Mouse (Mus musculus): ENCODE measurements around the gene Lbx2. TPM values are rescaled to one million over a fixed set of nuclear protein-coding genes. Genes with fewer than 3 reads are reported as not detected.

Gene Lbx2
- polyA plus RNA-seq, 1 experiment: 0.07 TPM

DNA sequence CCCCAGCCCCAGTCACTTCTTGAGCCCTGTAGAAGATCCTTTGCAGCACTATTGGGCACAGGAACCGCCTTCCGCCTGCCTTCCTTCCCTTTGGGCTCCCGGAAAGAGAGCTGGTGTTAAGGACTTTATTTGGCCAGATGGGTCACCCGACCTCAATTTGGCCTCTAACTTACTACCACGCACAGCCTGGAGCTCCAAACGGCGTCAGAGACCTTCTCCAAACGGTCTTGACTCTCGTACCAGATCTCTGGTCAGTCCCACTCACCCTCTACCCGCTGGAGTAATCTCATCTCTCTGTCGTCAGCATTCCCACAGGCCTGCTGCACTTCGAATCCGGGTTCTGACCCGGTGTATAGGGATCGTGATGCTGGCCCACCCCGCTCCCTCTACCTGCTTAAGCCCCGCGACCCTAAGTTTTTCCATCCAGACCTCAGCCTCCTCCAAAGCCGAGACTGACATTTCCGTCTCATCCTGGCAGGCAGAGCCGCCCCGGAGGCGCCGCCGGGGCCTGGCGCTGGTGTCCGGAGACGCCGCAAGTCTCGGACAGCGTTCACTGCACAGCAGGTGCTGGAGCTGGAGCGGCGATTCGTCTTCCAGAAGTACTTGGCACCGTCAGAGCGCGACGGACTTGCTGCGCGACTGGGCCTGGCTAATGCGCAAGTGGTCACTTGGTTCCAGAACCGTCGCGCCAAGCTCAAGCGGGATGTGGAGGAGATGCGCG is 1.2 kb downstream of the Lbx2 start:
- H3K4me2 ChIP-seq (ENCODE audit: low read depth): no peak overlapping the region
- H3K79me2 ChIP-seq (ENCODE audit: control insufficient read depth, insufficient read depth): no peaks in the 10 kb centered on the region
- TF ChIP-seq SRF (IDR thresholded peaks at IDR 0.05; ENCODE audit: control insufficient read depth, insufficient read length, low read depth) (no peak), REST (IDR thresholded peaks at IDR 0.05; ENCODE audit: insufficient read depth, insufficient read length) (no peak), MYOD1 (IDR thresholded peaks at IDR 0.05; ENCODE audit: control insufficient read depth in 1 of 3, insufficient read length in 2 of 3, low read depth in 2 of 3) (no peak), MYOG (IDR thresholded peaks at IDR 0.05; ENCODE audit: control insufficient read depth in 1 of 3, insufficient read depth in 1 of 3, insufficient read length in 2 of 3, low read depth in 2 of 3) (no peak)
- no peak overlapping the region for H3ac ChIP-seq (ENCODE audit: control insufficient read depth, insufficient read length)
- H3K4me3 ChIP-seq: no peak overlapping the region
- H3K36me3 ChIP-seq (ENCODE audit: control insufficient read depth, insufficient read depth): no peaks in the 10 kb centered on the region
- peaks cover 42% of the 10 kb centered on the region for H3K27me3 ChIP-seq (ENCODE audit: control insufficient read depth, insufficient read depth, insufficient read length)

DNA sequence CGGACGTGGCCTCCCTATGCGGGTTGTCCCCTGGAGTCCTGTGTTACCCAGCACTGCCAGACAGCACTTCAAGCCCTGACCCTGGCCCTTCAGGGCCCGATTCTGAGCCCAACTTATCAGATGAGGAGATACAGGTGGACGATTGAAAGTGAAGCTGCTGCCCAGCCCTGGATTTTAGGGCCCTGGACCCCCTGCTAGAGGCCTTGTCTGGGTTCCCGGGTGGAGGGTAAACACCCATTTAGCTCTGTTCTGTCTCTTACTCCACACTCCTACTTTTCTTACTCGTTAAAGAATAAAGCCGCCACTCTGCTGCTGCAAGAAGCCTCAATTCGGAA is 1.7 kb downstream of the Lbx2 start:
- TF ChIP-seq MYOG (IDR thresholded peaks at IDR 0.05; ENCODE audit: control insufficient read depth in 1 of 3, insufficient read depth in 1 of 3, insufficient read length in 2 of 3, low read depth in 2 of 3) (no peak), SRF (IDR thresholded peaks at IDR 0.05; ENCODE audit: control insufficient read depth, insufficient read length, low read depth) (no peak), USF1 (IDR thresholded peaks at IDR 0.05; ENCODE audit: low read depth) (no peak), TCF3 (IDR thresholded peaks at IDR 0.05; ENCODE audit: insufficient read length, low read depth) (no peak), POLR2AphosphoS2 (IDR thresholded peaks at IDR 0.05; ENCODE audit: insufficient read length, low read depth) (no peak), TCF12 (IDR thresholded peaks at IDR 0.05; ENCODE audit: insufficient read depth, poor library complexity, severe bottlenecking) (no peak), REST (IDR thresholded peaks at IDR 0.05; ENCODE audit: insufficient read depth, insufficient read length) (no peak), MAX (IDR thresholded peaks at IDR 0.05; ENCODE audit: low read depth) (no peak), CEBPB (IDR thresholded peaks at IDR 0.05; ENCODE audit: insufficient read depth, poor library complexity, severe bottlenecking) (no peak), POLR2A (IDR thresholded peaks at IDR 0.05; ENCODE audit: insufficient read length, low read depth) (no peak)
- Histone ChIP-seq H3K36me3 (ENCODE audit: control insufficient read depth, insufficient read depth) (no peaks in the 10 kb centered on the region), H3ac (ENCODE audit: control insufficient read depth, insufficient read length) (no peak overlapping the region), H3K4me3 (no peak overlapping the region), H3K27me3 (ENCODE audit: control insufficient read depth, insufficient read depth, insufficient read length) (peaks cover 47% of the 10 kb centered on the region), H3K79me2 (ENCODE audit: control insufficient read depth, insufficient read depth) (no peaks in the 10 kb centered on the region), H3K4me2 (ENCODE audit: low read depth) (no peak overlapping the region)

DNA sequence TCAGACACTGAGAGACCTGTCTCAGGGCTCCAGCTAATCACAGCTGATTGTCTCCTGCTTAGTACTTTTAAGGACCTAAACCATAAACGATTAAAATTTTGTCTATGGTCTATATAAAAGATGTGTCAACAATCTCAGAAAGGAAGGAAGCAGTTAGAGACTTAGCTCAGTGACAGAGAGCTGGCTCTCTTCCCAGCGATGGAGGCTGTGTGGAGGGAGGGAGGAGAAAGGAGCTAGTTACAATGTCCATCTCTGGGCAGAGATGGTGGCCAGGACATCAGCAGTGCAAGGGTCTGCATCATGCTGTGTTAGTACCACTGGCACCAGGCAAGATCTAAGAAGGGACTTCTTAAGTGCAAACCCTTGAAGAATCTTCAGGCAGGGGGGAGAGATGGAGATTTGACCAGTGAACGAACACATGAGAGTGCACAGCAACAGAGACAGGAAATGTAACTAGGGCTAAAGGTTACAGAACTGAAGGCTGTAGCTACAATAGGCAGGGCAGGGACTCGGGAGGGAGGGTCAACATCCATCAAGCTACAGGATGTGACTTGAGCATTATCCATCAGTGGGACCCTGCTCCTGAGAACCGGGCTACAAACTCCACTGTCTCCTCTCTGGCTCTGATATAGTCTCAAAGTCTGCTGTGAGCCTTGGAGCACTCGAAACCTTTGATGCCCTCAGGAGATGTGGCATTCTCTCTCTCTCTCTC is 6.4 kb downstream of the Lbx2 start:
- Histone ChIP-seq H3K4me2 (ENCODE audit: low read depth) (no peak overlapping the region), H3K27me3 (ENCODE audit: control insufficient read depth, insufficient read depth, insufficient read length) (peaks cover 33% of the 10 kb centered on the region), H3ac (ENCODE audit: control insufficient read depth, insufficient read length) (no peak overlapping the region), H3K4me3 (no peak overlapping the region), H3K36me3 (ENCODE audit: control insufficient read depth, insufficient read depth) (no peaks in the 10 kb centered on the region), H3K79me2 (ENCODE audit: control insufficient read depth, insufficient read depth) (no peaks in the 10 kb centered on the region)
- TF ChIP-seq USF1 (IDR thresholded peaks at IDR 0.05; ENCODE audit: low read depth) (no peak), SRF (IDR thresholded peaks at IDR 0.05; ENCODE audit: control insufficient read depth, insufficient read length, low read depth) (no peak), TCF12 (IDR thresholded peaks at IDR 0.05; ENCODE audit: insufficient read depth, poor library complexity, severe bottlenecking) (no peak), POLR2AphosphoS2 (IDR thresholded peaks at IDR 0.05; ENCODE audit: insufficient read length, low read depth) (no peak), CEBPB (IDR thresholded peaks at IDR 0.05; ENCODE audit: insufficient read depth, poor library complexity, severe bottlenecking) (no peak), MYOG (IDR thresholded peaks at IDR 0.05; ENCODE audit: control insufficient read depth in 1 of 3, insufficient read depth in 1 of 3, insufficient read length in 2 of 3, low read depth in 2 of 3) (no peak)

DNA sequence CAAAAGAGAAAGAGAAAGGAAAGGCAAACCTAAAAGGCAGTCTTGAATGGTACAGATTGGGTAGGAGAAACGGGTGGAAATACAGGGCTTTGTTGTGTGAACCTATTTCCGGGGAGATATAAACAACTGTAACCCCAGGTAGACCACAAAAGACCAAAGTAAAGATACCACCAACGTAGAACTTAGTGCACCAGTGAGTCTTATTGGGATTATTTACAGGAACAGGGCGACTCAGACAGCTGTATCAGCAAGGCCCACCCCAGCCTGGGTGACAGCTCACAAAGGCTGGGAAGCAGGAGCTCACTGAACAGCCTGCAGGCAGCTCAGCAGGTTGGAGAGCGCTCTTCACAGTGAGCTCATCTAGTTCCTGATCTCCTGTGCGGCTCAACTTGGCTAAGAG is 9.8 kb downstream of the Lbx2 start:
- TF ChIP-seq REST (IDR thresholded peaks at IDR 0.05; ENCODE audit: insufficient read depth, insufficient read length) (no peak), MAX (IDR thresholded peaks at IDR 0.05; ENCODE audit: low read depth) (no peak), CEBPB (IDR thresholded peaks at IDR 0.05; ENCODE audit: insufficient read depth, poor library complexity, severe bottlenecking) (no peak), POLR2A (IDR thresholded peaks at IDR 0.05; ENCODE audit: insufficient read length, low read depth) (no peak), USF1 (IDR thresholded peaks at IDR 0.05; ENCODE audit: low read depth) (no peak), SRF (IDR thresholded peaks at IDR 0.05; ENCODE audit: control insufficient read depth, insufficient read length, low read depth) (no peak), E2F4 (IDR thresholded peaks at IDR 0.05; ENCODE audit: insufficient read depth) (no peak), MYOD1 (IDR thresholded peaks at IDR 0.05; ENCODE audit: control insufficient read depth in 1 of 3, insufficient read length in 2 of 3, low read depth in 2 of 3) (no peak), TCF3 (IDR thresholded peaks at IDR 0.05; ENCODE audit: insufficient read length, low read depth) (no peak)
- Histone ChIP-seq H3K27me3 (ENCODE audit: control insufficient read depth, insufficient read depth, insufficient read length) (peaks cover 8% of the 10 kb centered on the region), H3ac (ENCODE audit: control insufficient read depth, insufficient read length) (no peak overlapping the region), H3K4me2 (ENCODE audit: low read depth) (no peak overlapping the region), H3K4me3 (no peak overlapping the region), H3K36me3 (ENCODE audit: control insufficient read depth, insufficient read depth) (no peaks in the 10 kb centered on the region), H3K79me2 (ENCODE audit: control insufficient read depth, insufficient read depth) (no peaks in the 10 kb centered on the region)

DNA sequence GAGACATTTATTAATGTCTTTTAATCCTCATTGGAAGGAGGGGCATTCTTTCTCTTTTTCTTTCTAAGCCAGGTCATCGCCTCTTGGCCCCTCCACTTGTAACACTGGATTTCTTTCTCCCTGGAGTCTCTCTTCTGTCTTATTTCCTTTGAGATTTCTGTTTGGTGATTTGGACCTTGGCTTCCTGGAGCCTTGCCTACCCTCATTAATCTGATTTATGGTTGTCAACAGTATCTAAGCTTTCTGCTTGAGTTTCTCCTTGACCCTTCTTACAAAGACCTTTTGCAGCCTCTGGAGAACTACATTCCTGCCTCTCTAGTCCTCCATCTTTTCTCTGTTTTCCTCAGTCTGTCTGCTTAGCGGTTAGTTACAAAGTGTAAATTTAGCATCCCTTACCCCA is 12.2 kb downstream of the Lbx2 start:
- no peak overlapping the region for H3K4me2 ChIP-seq (ENCODE audit: low read depth)
- H3K27me3 ChIP-seq (ENCODE audit: control insufficient read depth, insufficient read depth, insufficient read length): no peaks in the 10 kb centered on the region
- no peaks in the 10 kb centered on the region for H3K36me3 ChIP-seq (ENCODE audit: control insufficient read depth, insufficient read depth)
- no peaks in the 10 kb centered on the region for H3K79me2 ChIP-seq (ENCODE audit: control insufficient read depth, insufficient read depth)
- H3K4me3 ChIP-seq: no peak overlapping the region
- TF ChIP-seq MAX (IDR thresholded peaks at IDR 0.05; ENCODE audit: low read depth): no peak
- no peak for TF ChIP-seq MYOD1 (IDR thresholded peaks at IDR 0.05; ENCODE audit: control insufficient read depth in 1 of 3, insufficient read length in 2 of 3, low read depth in 2 of 3)
- no peak for TF ChIP-seq TCF12 (IDR thresholded peaks at IDR 0.05; ENCODE audit: insufficient read depth, poor library complexity, severe bottlenecking)
- TF ChIP-seq REST (IDR thresholded peaks at IDR 0.05; ENCODE audit: insufficient read depth, insufficient read length): no peak
- TF ChIP-seq POLR2A (IDR thresholded peaks at IDR 0.05; ENCODE audit: insufficient read length, low read depth): no peak
- no peak for TF ChIP-seq CEBPB (IDR thresholded peaks at IDR 0.05; ENCODE audit: insufficient read depth, poor library complexity, severe bottlenecking)
- no peak for TF ChIP-seq TCF3 (IDR thresholded peaks at IDR 0.05; ENCODE audit: insufficient read length, low read depth)
- no peak for TF ChIP-seq MYOG (IDR thresholded peaks at IDR 0.05; ENCODE audit: control insufficient read depth in 1 of 3, insufficient read depth in 1 of 3, insufficient read length in 2 of 3, low read depth in 2 of 3)
- no peak for TF ChIP-seq POLR2AphosphoS2 (IDR thresholded peaks at IDR 0.05; ENCODE audit: insufficient read length, low read depth)
- no peak for TF ChIP-seq SRF (IDR thresholded peaks at IDR 0.05; ENCODE audit: control insufficient read depth, insufficient read length, low read depth)
- TF ChIP-seq E2F4 (IDR thresholded peaks at IDR 0.05; ENCODE audit: insufficient read depth): no peak
- no peak for TF ChIP-seq USF1 (IDR thresholded peaks at IDR 0.05; ENCODE audit: low read depth)
- no peak overlapping the region for H3ac ChIP-seq (ENCODE audit: control insufficient read depth, insufficient read length)
